Mouse (Mus musculus) brown adipose tissue, adult 24 weeks (tissue): ENCODE data around the gene Scand1. TPM values are rescaled to one million over a fixed set of nuclear protein-coding genes. Genes with fewer than 3 reads are reported as not detected.

Experiments used
- H3K27ac ChIP-seq: fragments of 200-500 bp; replicated peaks from 2 replicates; pipeline ENCODE4 v1.5.1; 2012; ENCODE audit warnings: low read depth, mild to moderate bottlenecking, low read length
- H3K4me1 ChIP-seq: fragments of 200-500 bp; 2 replicates; pipeline ENCODE4 v1.6.1; 2012; ENCODE audit warnings: low read length, mixed read lengths; ENCODE audit not compliant: control insufficient read depth, insufficient read depth, insufficient read length
- H3K4me3 ChIP-seq: fragments of 200-500 bp; 2 replicates; pipeline ENCODE4 v1.5.1; 2012; ENCODE audit warnings: low read depth, mild to moderate bottlenecking, low read length, moderate library complexity; ENCODE audit not compliant: insufficient read depth
- polyA plus RNA-seq: library from polyadenylated mRNA; stranded (reverse); fragments of >200 nt; gene quantifications from 2 replicates; pipeline ENCODE4 v1.2.4, GENCODE M21; 2012; ENCODE audit not compliant: missing spikeins, insufficient read depth, insufficient read length

Scand1 gene
- polyA plus RNA-seq, 1 experiment: 42.6 TPM

GRCm38 (mm10) chr2:156314811-156315210 is 2.3 kb upstream of the Scand1 start:
- H3K27ac ChIP-seq: no peak overlapping the region
- no peaks in the 10 kb centered on the region for H3K4me1 ChIP-seq
- no peak overlapping the region for H3K4me3 ChIP-seq

GRCm38 (mm10) chr2:156313153-156313552 is 649 bp upstream of the Scand1 start:
- Histone ChIP-seq H3K4me1 (no peaks in the 10 kb centered on the region), H3K4me3 (peak overlapping the region; percentile 72), H3K27ac (peak overlapping the region; percentile 94; the same call in 1 of the 2 replicates)

- Histone ChIP-seq H3K27ac (peak overlapping the region; percentile 94), H3K4me3 (peak overlapping the region; percentile 72), H3K4me1 (no peaks in the 10 kb centered on the region)
Measured at GRCm38 (mm10) chr2:156311841-156312291, 638 bp downstream of the Scand1 start.

- Histone ChIP-seq H3K4me1 (no peaks in the 10 kb centered on the region), H3K4me3 (peak overlapping the region; percentile 72), H3K27ac (peak overlapping the region; percentile 94)
Measured at GRCm38 (mm10) chr2:156311441-156311840, 1.1 kb downstream of the Scand1 start.

- Histone ChIP-seq H3K27ac (no peak overlapping the region), H3K4me3 (no peak overlapping the region), H3K4me1 (no peaks in the 10 kb centered on the region)
Measured at GRCm38 (mm10) chr2:156310945-156311344, 1.6 kb downstream of the Scand1 start.

- Histone ChIP-seq H3K4me1 (no peaks in the 10 kb centered on the region), H3K27ac (no peak overlapping the region), H3K4me3 (no peak overlapping the region)
Measured at GRCm38 (mm10) chr2:156310455-156310854, 2.0 kb downstream of the Scand1 start.

- Histone ChIP-seq H3K27ac (no peak overlapping the region), H3K4me1 (no peaks in the 10 kb centered on the region), H3K4me3 (no peak overlapping the region)
Measured at GRCm38 (mm10) chr2:156309948-156310347, 2.6 kb downstream of the Scand1 start.

GRCm38 (mm10) chr2:156307261-156307660 is 5.2 kb downstream of the Scand1 start:
- no peak overlapping the region for H3K27ac ChIP-seq
- no peaks in the 10 kb centered on the region for H3K4me1 ChIP-seq
- no peak overlapping the region for H3K4me3 ChIP-seq

GRCm38 (mm10) chr2:156305818-156306217 is 6.7 kb downstream of the Scand1 start:
- H3K4me3 ChIP-seq: no peak overlapping the region
- no peaks in the 10 kb centered on the region for H3K4me1 ChIP-seq
- H3K27ac ChIP-seq: no peak overlapping the region

GRCm38 (mm10) chr2:156304351-156304750 is 8.2 kb downstream of the Scand1 start:
- no peaks in the 10 kb centered on the region for H3K4me1 ChIP-seq
- no peak overlapping the region for H3K4me3 ChIP-seq
- H3K27ac ChIP-seq: no peak overlapping the region

- Histone ChIP-seq H3K27ac (no peak overlapping the region), H3K4me1 (no peaks in the 10 kb centered on the region), H3K4me3 (no peak overlapping the region)
Measured at GRCm38 (mm10) chr2:156302063-156302462, 10.4 kb downstream of the Scand1 start.

GRCm38 (mm10) chr2:156298458-156298857 is 14.0 kb downstream of the Scand1 start:
- H3K4me1 ChIP-seq: no peaks in the 10 kb centered on the region
- H3K27ac ChIP-seq: no peak overlapping the region
- no peak overlapping the region for H3K4me3 ChIP-seq

- H3K4me3 ChIP-seq: no peak overlapping the region
- no peaks in the 10 kb centered on the region for H3K4me1 ChIP-seq
- H3K27ac ChIP-seq: no peak overlapping the region
Measured at GRCm38 (mm10) chr2:156297653-156298052, 14.9 kb downstream of the Scand1 start.

GRCm38 (mm10) chr2:156296190-156296589 is 16.3 kb downstream of the Scand1 start:
- Histone ChIP-seq H3K4me1 (no peaks in the 10 kb centered on the region), H3K27ac (no peak overlapping the region), H3K4me3 (no peak overlapping the region)

- no peak overlapping the region for H3K4me3 ChIP-seq
Measured at GRCm38 (mm10) chr2:156295601-156296063, 16.9 kb downstream of the Scand1 start.

GRCm38 (mm10) chr2:156291998-156292397 is 20.5 kb downstream of the Scand1 start:
- Histone ChIP-seq H3K4me1 (no peaks in the 10 kb centered on the region), H3K27ac (no peak overlapping the region), H3K4me3 (no peak overlapping the region)

More at GRCm38 (mm10) chr2:156295601-156296063, 16.9 kb downstream of the Scand1 start:
- Histone ChIP-seq H3K4me1 (no peaks in the 10 kb centered on the region), H3K27ac (no peak overlapping the region)
